Mouse (Mus musculus) testis, adult 2 months (tissue): ENCODE results near the gene Chka.

Experiments
- CTCF ChIP-seq: fragments of 200-500 bp; IDR thresholded peaks from 2 replicates; pipeline ENCODE4 v1.5.1; 2012; ENCODE audit warnings: low read depth, mild to moderate bottlenecking, inconsistent platforms, low read length, moderate library complexity; ENCODE audit not compliant: control insufficient read depth, insufficient read depth, insufficient replicate concordance
- POLR2A ChIP-seq: fragments of 200-500 bp; IDR thresholded peaks from 2 replicates; pipeline ENCODE4 v1.6.1; 2012; ENCODE audit warnings: low read depth, mild to moderate bottlenecking, inconsistent platforms, low read length, moderate library complexity; ENCODE audit not compliant: control insufficient read depth

DNA sequence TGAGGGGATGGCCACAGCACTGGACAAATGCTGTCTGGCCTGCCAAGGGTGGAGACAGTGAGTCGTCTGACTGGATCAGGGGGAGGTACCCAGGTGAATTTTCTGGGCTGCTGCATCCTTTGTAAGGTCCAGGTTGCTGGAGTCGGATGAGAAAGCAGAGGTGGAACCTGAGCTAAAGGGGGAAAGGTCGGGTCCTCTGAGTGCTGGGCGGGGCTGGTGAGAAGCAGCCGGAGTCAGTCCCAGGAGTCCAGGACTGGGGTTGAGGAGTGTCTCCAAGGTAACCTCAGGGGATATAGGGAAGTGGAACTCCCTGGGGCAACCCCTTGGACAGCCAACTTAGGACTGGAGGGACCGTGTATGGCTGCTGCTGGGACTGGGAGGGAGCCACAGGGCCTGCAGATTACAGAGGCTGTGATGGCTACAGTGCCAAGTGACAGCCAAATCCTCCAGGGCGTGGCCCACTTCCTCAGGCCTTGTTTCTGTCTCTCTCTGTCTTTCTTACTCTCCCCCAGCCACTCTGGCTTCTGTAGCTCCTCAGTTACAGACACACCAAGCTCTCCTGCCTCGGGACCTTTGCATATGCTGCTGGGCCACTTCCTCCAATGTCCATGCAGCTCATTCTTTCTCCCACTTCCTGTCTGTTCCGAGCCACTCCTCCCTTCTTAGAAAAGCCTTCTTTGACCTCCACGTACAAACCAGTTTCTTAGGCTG is 71.2 kb downstream of the Chka start:
- TF ChIP-seq CTCF (no peak), POLR2A (no peak)
